Mouse (Mus musculus): ENCODE results near the gene 4930438A08Rik.

- TF ChIP-seq POLR2A (IDR thresholded peaks at IDR 0.05; ENCODE audit: control insufficient read depth, low read depth, low read length): peak; percentile 97
- TF ChIP-seq CTCF (IDR thresholded peaks at IDR 0.05; ENCODE audit: control insufficient read depth, insufficient read depth, insufficient replicate concordance, low read depth, low read length): no peak
Measured at GRCm38 (mm10) chr11:58322824-58323569, 48.4 kb downstream of the 4930438A08Rik start.

Measured in testis, adult 2 months (tissue).